Mouse (Mus musculus): ENCODE measurements at regions not wholly inside any gene's neighbourhood (a gene's known extent, or its start where the extent isn't known, plus 50 kb on each side); places are given as distances from the start of the nearest gene placed in this dataset.

GRCm38 (mm10) chrX:107577501-107577900, 90.3 kb upstream of the Tbx22 start:
- in situ Hi-C loops (cut with MboI, MseI): loop anchor here in 1 of 2 experiments (25.0 kb wide), 1 partner anchor 1260 kb away; the partner anchor contains the start of gene Brwd3

Measured in T-helper 17 cell (primary cell).